Mouse (Mus musculus) spleen, adult 2 months (tissue): ENCODE data around the gene Ccdc33.

Experiments
- CTCF ChIP-seq: fragments of 200-500 bp; IDR thresholded peaks from 2 replicates; pipeline ENCODE4 v1.5.1; 2011; ENCODE audit warnings: mild to moderate bottlenecking, inconsistent platforms; ENCODE audit not compliant: insufficient read depth, insufficient read length, insufficient replicate concordance; ENCODE audit errors: extremely low read depth
- POLR2A ChIP-seq: fragments of 200-500 bp; IDR thresholded peaks from 2 replicates; pipeline ENCODE4 v1.6.1; 2011; ENCODE audit warnings: low read depth, low read length, inconsistent platforms

DNA sequence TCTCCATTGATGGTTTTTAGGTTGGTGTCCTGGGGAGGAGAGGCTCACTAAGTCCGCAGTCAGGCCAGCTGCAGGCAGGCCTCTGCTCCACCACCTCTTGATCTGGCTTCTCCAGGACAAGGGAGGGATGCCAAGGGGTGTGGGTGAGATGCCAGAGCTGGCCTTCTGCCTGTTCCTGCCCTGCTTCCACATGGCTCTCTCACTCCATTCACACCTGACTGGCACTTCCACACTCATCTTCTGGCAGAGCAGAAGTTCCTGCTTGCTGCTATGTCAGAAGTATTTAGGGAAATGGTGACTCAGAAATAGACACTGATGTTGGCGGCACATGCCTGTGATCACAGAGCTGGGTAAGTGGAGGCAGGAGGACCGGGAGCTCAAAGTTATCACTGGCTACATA, 51.1 kb downstream of the Ccdc33 start:
- TF ChIP-seq CTCF: no peak
- no peak for TF ChIP-seq POLR2A
